Mouse (Mus musculus): ENCODE results near the gene Gm8909.
"Not testable (repeated sequence)": the region's sequence is repeated elsewhere in the genome, so short reads cannot be mapped to it uniquely, and the experiment has no call there.

Gene Gm8909

DNA sequence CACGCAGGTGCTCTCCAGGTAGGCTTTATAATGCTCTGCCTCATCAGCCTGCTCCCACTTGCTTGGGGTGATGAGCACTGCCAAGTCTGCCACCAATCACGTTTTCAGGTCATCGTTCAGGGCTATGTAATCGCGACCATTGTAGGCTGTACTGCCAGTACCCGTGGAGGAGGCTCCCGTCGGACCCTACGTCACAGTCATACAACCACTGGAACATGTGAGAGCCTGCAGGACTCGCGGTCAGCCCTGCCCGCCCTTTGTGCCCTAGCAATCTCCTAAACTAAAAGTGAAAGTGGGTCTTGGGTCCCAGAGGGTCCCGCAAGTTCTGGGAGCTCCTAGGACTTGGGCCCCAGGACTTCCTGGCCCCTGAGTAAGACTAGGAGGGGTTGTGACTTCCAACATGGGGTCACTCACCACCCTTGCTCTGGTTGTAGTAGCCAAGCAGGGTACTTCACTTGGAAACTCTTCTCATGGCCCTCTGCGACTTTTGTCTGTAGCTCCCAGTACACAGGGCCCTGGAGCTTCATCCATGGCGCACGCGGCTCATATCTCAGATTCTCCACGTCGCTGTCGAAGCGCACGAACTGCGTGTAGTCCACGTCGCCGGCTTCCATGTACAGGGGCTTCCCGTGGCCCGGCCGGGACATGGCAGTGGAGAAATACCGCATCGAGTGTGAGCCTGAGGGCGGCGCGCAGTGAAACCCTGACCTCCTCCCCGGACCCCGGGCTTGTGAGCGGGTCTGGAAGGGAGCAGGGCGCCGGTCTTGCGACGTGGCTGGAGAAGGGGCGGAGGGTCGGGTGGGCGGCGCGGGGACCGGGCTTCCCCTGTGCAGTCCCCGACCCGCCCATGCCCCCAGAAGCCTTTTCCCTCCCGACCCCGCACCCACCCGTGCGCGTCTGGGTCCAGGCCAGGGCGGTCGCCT, 6.9 kb downstream of the Gm8909 start:
- DNase-seq (ENCODE audit: low spot score in 2 of 2): no peak

DNA sequence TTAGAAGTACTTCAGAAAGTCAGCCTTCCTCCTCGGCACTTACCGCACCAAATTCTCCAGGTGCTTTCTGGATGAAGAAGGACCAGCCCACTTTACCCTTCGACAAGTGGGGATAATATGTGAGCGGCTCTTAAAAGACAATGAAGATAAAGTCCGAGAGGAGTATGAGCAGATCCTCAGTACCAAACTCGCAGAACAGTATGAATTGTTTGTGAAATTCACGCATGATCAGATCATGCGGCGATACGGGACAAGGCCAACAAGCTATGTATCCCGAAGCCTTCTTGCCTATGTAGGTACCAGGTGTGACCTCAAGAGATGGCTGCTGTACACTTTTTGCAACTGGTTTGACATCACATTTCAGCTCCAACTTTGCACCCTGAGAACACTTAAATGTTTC, 10.1 kb downstream of the Gm8909 start:
- DNase-seq (ENCODE audit: low spot score in 2 of 2): not testable (repeated sequence)

DNA sequence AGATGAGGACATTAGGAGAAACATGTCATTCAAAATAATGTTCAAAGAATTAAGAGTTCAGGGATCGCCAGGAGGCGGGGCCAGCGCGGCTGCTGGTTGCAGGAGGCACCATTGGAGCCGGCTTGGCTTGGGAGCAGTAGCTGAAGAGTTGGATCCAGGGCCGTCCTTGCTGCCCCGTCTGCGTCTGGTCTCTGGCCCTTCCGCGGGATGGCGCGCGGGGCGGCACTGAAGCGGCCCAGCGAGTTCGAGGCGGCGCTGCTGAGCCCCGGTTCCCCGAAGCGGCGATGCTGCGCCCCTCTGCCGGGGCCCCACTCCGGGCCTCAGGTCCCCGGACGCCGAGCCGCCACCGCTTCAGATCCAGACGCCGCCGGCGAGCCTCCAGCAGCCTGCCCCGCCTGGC, 10.6 kb downstream of the Gm8909 start:
- not testable (repeated sequence) for DNase-seq (ENCODE audit: low spot score in 2 of 2)

DNA sequence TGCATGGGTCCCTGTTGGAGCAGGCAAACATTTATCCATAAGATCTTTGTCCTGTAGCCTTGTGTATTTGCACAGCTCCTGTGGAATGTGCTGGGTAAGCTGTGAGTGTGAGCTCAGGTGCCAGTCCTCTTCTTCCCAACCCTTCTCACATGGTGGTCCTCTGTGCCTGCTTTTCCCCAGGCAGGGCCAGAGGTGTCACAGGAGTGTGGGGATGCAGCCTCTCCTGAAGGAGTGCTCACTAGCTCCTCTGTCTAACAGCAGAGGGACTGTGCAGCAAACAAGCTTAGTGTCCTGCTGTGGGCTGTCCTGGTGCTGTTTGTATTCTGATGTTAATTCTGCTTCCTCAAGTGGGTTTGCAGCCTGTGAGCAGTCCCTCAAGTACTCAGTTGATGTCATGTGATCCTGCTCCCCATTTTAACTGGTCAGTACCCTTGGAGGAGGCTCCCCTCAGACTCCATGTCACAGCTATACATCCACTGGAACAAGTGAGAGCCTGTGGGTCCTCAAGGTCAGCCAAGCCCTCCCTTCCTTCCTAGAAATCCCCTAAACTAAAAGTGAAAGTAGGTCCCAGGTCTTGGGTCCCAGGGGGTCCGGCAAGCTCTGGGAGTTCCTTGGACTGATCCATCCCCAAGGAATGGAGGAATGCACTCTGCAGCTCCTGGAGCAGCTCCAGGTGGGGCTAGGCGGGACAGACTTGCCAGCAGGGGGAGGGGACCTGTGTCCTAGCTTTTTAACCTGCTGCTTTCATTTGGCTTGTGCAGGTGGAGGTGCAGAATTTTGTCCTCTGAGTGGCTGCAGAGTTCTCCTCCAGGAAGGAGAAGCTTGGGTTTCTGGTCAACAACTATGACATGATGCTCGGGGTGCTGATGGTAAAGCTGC, 13.8 kb downstream of the Gm8909 start:
- DNase-seq (ENCODE audit: low spot score in 2 of 2): no peak

DNA sequence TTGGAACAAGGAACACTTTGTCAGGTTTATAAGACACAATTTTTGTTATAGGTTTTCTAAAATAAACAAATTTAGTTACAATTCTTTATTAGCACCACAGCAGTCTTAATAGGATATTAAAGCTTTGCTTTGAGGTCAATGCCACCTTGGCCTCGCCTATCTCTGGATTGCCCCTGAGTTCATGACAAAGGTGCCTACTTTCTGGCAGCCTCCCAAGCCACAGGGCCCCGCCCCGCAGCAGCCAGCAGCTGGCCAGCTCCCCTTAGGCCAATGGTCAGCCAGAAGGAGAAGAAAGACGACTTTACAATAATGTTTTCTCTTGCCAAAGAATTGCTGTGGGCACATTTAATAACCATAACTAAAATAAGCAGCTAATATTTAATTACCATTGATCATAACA, 17.1 kb downstream of the Gm8909 start:
- DNase-seq (ENCODE audit: low spot score in 2 of 2): not testable (repeated sequence)

DNA sequence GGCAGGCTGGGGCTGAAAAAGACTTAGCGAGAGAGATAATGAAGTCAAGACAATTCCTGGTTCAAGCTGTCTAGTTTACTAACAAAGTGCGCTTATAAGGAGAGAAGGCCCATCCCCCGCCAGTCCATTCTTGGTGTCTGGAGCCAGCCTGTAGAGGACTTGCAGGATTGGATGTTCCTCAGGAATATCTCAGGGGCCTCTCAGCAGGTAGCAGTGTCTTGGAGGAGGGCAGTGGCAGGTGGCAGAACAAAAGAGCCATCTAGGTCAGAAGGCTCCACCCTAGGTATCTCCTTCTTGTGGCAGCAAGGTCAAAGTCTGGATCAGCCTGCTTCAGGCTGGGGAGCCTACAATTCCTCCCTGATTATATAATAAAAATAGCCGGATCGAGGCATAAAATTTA, 19.9 kb downstream of the Gm8909 start:
- DNase-seq (ENCODE audit: low spot score in 2 of 2): not testable (repeated sequence)

DNA sequence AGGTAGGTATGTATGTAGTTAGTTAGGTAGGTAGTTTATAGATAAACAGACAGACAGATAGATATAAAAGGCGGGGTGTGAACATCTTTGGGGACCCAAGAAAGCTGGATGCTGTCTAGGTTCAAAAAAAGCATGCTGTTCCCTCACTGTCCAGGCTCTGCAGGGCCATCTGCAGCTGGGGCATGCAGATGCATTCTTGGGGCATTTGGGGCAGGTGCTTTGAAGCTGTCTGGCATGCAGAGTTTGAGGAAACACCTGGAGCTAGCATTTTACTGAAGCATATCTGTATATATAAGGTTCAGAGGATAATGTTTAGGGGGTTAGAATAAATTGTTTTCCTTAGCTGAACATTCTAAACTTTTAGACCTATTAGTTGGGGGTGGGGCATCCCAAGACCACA, 21.4 kb downstream of the Gm8909 start:
- DNase-seq (ENCODE audit: low spot score in 2 of 2): not testable (repeated sequence)

DNA sequence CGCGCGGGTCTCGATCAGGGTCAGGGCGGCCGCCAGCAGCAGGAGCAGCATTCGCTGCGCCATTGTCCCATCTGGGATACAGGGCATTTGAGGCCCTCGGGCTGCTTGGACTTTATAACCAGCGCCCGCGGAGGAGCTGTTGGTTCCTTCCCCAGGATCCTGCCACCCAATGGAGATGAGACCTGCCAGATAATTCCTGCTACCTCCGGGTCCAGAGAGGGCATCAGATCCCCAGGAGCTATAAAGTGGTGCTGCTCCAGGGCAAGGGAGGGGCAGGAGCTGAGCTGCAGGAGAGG, 22.5 kb downstream of the Gm8909 start:
- DNase-seq (ENCODE audit: low spot score in 2 of 2): not testable (repeated sequence)

DNA sequence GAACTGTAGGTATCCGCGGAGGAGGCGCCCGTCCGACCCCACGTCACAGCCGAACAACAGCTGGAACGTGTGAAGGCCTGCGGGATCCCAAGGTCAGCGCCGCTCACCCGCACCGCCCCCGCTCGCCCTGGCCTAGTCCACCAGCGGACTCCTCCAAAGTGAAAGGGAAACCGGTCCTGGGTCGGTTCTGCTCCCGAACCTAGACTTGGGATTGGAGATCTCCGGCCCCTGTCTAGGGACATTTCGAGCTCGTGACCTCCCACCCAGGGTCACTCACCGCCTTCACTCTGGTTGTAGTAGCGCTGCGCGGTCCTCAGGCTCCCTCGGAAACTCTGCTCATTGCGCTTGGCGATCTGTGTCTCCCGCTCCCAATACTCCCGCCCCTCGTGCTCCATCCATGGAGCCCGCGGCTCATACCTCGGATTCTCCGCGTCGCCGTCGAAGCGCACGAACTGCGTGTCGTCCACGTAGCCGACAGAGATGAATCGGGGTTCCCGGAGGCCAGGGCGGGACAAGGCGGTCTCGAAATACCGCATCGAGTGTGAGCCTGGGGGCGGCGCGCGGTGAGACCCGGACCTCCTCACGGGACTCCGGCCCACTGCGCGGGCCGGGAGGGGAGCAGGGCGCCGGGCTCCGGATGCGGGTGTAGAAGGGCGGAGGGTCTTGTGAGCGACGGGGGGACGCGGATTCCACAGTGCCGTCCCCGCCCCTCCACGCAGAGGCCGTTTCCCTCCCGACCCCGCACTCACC, 23.1 kb downstream of the Gm8909 start:
- no peak for DNase-seq (ENCODE audit: low spot score in 2 of 2)

DNA sequence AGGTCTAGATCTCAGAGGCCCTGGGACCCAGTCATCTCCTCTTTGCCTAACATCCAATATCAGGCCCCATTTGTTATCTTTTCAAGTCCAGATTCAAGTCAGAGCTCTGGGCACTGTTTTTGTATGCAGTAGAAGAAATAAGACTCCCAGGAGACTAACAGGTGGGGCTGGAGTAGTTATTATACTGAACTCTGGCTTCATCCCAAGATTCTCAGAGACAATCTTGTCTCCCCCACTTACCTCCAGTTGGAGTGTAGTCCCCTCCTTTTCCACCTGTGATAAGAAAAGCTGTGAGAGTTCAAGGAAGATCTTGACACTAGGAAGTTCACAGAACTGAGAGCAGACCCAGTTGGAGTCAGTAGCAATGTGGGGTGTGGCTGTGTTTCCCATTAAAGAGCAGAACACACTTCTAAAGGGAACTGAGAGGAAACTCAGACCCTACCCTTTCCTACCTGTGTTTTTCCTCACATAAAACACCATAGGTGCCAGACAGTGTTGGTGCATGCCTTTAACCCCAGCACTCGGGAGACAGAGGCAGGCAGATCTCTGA, 32.0 kb downstream of the Gm8909 start:
- not testable (repeated sequence) for DNase-seq (ENCODE audit: low spot score in 2 of 2)

DNA sequence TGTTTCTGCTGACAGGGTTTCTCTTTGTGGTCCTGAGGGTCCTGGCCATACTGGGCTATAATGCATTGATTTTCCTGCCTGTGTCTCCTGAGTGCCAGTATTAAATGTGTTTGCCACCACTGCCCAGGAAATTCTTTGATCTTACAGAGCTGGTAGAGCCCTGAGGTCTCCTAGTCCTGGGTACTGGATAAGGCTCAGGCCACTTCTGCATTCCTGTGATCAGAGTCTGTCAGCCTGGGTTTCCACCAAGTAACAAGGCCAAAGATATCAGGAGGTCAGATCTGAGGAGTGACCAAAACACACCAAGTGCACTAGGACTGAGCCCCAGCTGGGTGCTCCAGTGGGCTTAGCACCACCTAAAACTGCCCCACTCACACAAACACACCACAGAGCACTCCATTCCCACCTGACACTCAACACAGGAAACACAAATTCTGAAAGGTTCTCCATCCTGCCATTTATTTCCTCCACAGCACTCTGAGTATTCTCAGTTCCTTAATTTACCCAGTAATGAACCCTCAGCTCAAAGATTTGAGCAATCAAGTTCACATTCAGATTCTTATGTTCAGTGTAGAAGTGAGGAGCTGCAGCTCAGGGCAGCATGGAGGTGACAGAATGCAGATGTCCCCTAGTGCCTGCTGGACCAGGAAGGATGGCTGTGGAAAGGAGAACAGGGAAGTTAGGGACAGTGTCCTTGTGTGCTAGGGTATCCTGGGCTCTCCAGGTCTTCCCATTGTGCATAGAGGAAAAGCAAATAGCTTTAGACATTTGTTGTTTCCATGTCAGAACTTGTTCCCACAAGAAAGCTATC, 32.7 kb downstream of the Gm8909 start:
- DNase-seq (ENCODE audit: low spot score in 2 of 2): not testable (repeated sequence)

DNA sequence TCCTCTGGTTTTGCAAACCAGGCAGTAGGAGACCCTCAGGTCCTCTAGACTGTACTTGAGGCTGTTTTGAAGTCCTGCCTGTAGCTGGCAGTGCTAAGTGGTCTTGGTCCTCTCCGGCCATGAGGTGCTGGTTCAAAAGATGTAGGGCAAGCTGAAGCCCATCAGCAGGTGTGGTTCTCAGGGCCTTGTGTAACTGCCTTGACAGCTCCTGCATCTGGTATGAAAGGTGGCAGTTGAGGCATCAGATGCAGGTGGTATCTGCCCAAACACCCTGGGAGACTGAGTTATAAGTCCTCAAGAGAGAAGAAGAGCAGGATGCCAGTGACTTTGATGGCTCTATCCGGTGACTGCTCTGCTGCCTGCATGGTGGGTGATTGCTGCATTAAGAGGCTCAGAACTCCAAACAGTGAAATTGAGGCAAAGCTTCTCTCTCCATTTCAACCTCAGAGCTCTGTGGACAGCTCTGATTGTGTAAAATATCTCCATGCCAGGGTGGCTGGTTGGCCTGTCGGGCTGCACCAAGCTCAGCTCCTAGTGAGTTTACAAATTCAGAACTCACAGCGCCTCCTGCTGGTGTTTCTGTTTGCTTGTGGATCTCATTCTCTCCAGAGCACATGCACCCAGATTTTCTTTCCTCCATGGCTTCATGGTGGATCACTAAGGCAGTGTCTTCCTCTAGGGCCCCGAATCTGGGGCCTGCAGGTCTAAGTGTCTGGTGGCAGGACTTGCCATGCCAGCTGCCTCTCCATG, 36.6 kb downstream of the Gm8909 start:
- no peak for DNase-seq (ENCODE audit: low spot score in 2 of 2)

DNA sequence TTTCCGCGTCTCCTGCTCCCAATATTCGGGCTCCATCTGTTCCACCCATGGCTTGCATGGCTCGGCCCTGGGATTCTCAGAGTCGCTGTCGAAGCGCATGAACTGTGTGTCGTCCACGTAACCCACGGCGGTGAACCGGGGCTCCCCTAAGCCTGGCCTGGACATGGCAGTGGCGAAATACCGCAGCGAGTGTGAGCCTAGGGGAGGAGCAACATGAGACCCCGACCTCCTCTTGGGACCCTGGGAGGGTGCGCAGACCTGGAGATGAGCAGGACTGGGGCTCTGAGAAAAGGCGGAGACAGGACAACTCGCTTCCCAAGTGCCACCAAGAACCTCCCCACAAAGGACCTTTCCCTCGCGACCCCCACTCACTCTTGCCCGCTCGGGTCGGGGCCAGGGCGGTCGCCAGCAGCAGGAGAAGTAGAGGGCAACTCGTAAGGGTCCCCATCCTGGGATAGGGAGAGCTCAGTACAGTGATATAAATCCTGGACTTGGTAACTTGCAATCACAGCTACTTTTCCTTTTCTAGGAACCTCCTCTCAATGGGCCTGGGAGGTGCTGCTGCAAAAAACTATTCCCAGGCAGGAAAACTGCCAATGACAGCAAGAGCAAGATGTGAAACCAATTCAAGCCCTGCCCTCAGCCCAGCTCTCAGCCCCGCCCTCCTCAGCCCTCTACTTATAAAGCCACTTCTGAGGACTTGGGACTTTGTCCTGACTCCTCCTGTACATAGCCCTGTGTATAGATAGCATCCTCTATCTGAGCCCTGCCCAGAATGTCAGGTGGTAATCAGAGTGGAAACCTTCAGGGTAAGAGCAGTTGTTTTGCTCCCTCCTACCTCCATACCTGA, 39.1 kb downstream of the Gm8909 start, which contains the start of gene Gm7030:
Gene Gm7030, minus strand, starts transcription at position 458 of the 850 bp plus-strand sequence.
- not testable (repeated sequence) for DNase-seq (ENCODE audit: low spot score in 2 of 2)

DNA sequence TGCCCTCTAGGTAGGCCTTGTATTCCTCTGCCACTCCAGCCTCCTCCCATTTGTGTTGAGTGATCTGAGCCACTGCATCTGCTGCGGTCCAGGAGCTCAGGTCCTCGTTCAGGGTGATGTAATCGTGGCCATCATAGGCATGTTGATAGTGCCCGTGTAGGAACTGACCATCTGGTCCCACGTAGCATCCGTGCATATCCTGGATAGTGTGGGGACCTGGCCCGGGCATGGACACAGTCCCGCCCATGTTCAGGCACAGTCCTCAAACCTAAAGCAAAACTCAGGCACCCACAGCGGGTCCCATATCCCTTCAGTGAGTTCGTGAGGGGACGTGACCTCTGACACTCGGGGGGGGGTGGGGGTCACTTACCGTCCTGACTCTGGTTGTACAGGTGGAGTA, 39.8 kb downstream of the Gm8909 start:
- not testable (repeated sequence) for DNase-seq (ENCODE audit: low spot score in 2 of 2)

DNA sequence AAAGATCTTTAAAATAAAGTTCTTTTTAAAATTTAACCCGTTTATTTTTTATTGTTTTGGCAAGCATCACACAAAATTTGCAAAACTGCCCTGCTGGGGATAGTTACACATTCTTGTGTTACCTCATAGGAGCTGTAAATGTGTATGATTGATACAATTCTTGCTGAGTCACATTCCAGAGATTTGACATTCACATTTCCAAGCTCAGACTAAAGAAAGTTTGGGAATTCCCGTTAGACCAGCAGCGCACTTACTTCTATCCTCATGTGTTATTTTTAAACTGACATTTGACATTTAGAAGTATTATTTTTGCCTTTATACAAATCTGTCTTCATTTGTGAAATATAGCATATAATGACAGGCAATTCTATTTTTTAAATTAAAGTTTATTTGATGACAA, 44.2 kb downstream of the Gm8909 start:
- not testable (repeated sequence) for DNase-seq (ENCODE audit: low spot score in 2 of 2)

DNA sequence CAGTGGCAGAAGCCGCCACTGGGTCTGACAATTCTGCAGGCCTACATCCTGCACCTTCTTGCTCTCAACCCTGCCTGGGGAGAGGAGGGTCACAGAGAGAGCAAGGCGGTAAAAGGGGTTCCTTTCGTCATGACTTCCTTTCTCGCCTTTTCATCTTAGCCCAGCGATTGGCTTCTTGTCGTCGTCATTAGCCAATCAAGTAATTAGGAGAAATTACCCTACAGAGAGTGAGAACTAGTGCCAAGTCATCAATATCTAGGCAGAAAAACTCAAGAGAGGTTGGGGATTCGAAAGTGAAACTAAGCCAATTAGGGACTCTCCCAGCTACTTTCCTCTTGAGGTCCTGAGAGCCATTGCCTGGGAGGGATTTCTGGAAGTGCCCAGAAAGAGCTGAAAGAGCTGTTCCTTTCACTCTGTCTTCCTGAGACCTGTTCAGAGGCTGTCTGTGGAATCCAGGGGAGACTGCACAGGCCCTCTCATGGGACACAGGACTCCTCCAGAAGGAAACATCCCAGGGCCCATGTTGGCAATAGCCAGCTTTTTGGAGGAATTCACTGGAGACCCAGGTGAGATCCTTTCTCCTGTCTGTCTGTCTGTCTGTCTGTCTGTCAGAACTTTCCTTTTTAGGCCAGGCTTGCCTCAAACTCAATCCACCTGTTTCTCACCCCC, 46.9 kb downstream of the Gm8909 start, which contains the start of gene Gm19684:
Gene Gm19684, plus strand, starts transcription at position 327 of the 669 bp plus-strand sequence.
- not testable (repeated sequence) for DNase-seq (ENCODE audit: low spot score in 2 of 2)

DNA sequence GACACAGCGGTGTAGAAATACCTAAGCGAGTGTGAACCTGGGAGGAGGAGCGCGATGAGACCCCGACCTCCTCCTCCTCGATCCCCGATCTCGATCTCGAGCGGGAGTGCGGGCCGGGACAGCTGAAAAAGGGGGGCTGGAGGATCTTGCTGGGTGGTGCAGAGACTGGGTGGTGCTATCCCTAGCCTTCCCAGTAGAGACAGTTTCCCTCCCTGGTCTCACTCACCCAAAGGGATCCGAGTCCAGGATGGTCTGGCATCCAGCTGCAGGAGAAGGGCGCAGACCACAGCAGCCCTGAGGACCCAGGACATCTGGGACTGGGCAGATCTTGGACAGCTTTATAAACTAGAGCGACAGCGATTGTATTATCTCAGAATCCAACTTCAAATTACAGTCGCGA, 47.5 kb downstream of the Gm8909 start:
- DNase-seq (ENCODE audit: low spot score in 2 of 2): not testable (repeated sequence)

DNA sequence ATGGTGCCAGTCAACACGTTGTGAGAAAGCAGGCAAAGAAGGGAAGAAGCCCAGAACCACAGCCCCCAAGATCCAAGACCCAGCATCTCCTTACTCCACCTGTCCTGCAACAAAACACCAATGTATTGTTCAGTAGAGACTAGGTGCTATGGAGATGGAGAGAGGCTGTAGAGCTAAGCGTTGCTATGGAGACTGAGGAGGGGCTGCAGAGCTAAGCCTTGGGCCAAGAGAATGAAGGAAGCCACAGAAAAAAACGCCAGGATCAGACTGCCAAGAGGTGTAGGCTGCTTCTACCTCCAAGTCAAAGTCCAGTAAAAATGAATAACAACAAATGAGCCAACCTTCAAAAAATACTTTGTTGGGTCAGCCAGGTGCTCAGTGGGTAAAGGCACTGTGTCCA, 51.8 kb downstream of the Gm8909 start:
- DNase-seq (ENCODE audit: low spot score in 2 of 2): not testable (repeated sequence)

Data from cerebellum, postnatal 4 days (tissue).